ENCODE assay signal across 9 mouse cellular contexts in genomic region chr19:24016706-24017386, GRCm38 (mm10). TPM values are rescaled to one million over a fixed set of nuclear protein-coding genes. Genes with fewer than 3 reads are reported as not detected.
DNase-seq lines count a peak whose midpoint lies in the region; ATAC-seq lines count a peak whose summit lies in the region.
"Had no signal": no experiment of that assay in that cellular context is flagged by ENCODE, and none has a peak within 500 bp of the region (broad histone marks: within the 10 kb centered on the region; RNA-seq: fewer than 3 reads in every experiment).

No protein-coding gene starts in this region.

- H3K4me3 ChIP-seq in embryonic facial prominence, embryonic 14.5 days (ENCODE audit: low read depth, low read length): no peak overlapping the region
- no peak overlapping the region for H3K4me3 ChIP-seq in heart, embryonic 14.5 days (ENCODE audit: control insufficient read depth in 1 of 2, insufficient read depth in 1 of 2, low read depth in 1 of 2, low read length in 2 of 2)
- H3K4me3 ChIP-seq in midbrain, embryonic 16.5 days (ENCODE audit: low read depth, low read length): no peak overlapping the region
- H3K4me3 ChIP-seq: limb, embryonic 12.5 days had no signal

- peaks cover 2% of the 10 kb centered on the region for H3K9me3 ChIP-seq in embryonic facial prominence, embryonic 14.5 days (ENCODE audit: control insufficient read depth, low read length)
- peaks cover under 1% of the 10 kb centered on the region; the same call in 1 of the 2 replicates for H3K9me3 ChIP-seq in heart, embryonic 14.5 days (ENCODE audit: control insufficient read depth, low read length)
- peaks cover 6% of the 10 kb centered on the region; the same call in 1 of the 2 replicates for H3K9me3 ChIP-seq in midbrain, embryonic 16.5 days (replicated peaks; ENCODE audit: control insufficient read depth, low read length, poor library complexity, severe bottlenecking)
- H3K9me3 ChIP-seq: limb, embryonic 12.5 days had no signal

- no peak overlapping the region for H3K27ac ChIP-seq in embryonic facial prominence, embryonic 14.5 days (replicated peaks; ENCODE audit: low read depth, low read length)
- peak overlapping the region; percentile 64 to 79 for H3K27ac ChIP-seq in heart, embryonic 14.5 days (replicated peaks in 1 of 2; ENCODE audit: control insufficient read depth in 1 of 2, insufficient read depth in 1 of 2, low read depth in 2 of 2, low read length in 2 of 2)
- H3K27ac ChIP-seq in midbrain, embryonic 16.5 days (ENCODE audit: low read length): peak overlapping the region; percentile 66
- H3K27ac ChIP-seq: limb, embryonic 12.5 days had no signal

- WGBS in embryonic facial prominence, embryonic 14.5 days: 35% methylated on average over 3 of the region's 3 CpGs
- WGBS in heart, embryonic 14.5 days: 49% methylated on average over 3 of the region's 3 CpGs
- 7% methylated on average over 3 of the region's 3 CpGs for WGBS in midbrain, embryonic 16.5 days

- H3K36me3 ChIP-seq in embryonic facial prominence, embryonic 14.5 days (ENCODE audit: control insufficient read depth, insufficient read depth, low read length): no peaks in the 10 kb centered on the region
- H3K36me3 ChIP-seq in heart, embryonic 14.5 days (ENCODE audit: control insufficient read depth, insufficient read depth, low read length): peaks cover 2% of the 10 kb centered on the region; the same call in 1 of the 2 replicates
- no peaks in the 10 kb centered on the region for H3K36me3 ChIP-seq in midbrain, embryonic 16.5 days (ENCODE audit: control insufficient read depth, insufficient read depth, low read length)
- H3K36me3 ChIP-seq: limb, embryonic 12.5 days had no signal

- peak; percentile 41; the same call in 1 of the 2 replicates for ATAC-seq in embryonic facial prominence, embryonic 14.5 days (ENCODE audit: low read depth)
- peak; percentile 32; the same call in 1 of the 2 replicates for ATAC-seq in heart, embryonic 14.5 days (ENCODE audit: insufficient number of reproducible peaks, insufficient read depth, low FRiP score, low read depth)
- peak; percentile 74 for ATAC-seq in midbrain, embryonic 16.5 days

- no peaks in the 10 kb centered on the region for H3K27me3 ChIP-seq in embryonic facial prominence, embryonic 14.5 days (replicated peaks; ENCODE audit: control insufficient read depth, insufficient read depth, low read length)
- no peaks in the 10 kb centered on the region for H3K27me3 ChIP-seq in heart, embryonic 14.5 days (ENCODE audit: control insufficient read depth, insufficient read depth, low read length)
- no peaks in the 10 kb centered on the region for H3K27me3 ChIP-seq in midbrain, embryonic 16.5 days (ENCODE audit: control insufficient read depth, insufficient read depth, low read depth, low read length)
- H3K27me3 ChIP-seq: limb, embryonic 12.5 days had no signal

- H3K4me1 ChIP-seq in embryonic facial prominence, embryonic 14.5 days (ENCODE audit: control insufficient read depth, insufficient read depth, low read length): peaks cover 8% of the 10 kb centered on the region; the same call in 1 of the 2 replicates
- H3K4me1 ChIP-seq in heart, embryonic 14.5 days (ENCODE audit: control insufficient read depth in 2 of 2, insufficient read depth in 2 of 2, low read length in 2 of 2): peaks cover 19 to 31% of the 10 kb centered on the region in 2 experiments
- peaks cover 13% of the 10 kb centered on the region for H3K4me1 ChIP-seq in midbrain, embryonic 16.5 days (ENCODE audit: control insufficient read depth, insufficient read depth, low read length)

- H3K4me2 ChIP-seq in embryonic facial prominence, embryonic 14.5 days (ENCODE audit: low read depth, low read length): no peak overlapping the region
- H3K4me2 ChIP-seq in heart, embryonic 14.5 days (ENCODE audit: low read length): no peak overlapping the region
- no peak overlapping the region for H3K4me2 ChIP-seq in midbrain, embryonic 16.5 days (ENCODE audit: low read length)
- H3K4me2 ChIP-seq: limb, embryonic 12.5 days had no signal

- DNase-seq in 3T3-L1 (ENCODE audit: low read depth, low spot score): peak; percentile 81
- peak; percentile 48 for DNase-seq in adrenal gland, postnatal 10 days
- DNase-seq in embryonic facial prominence, embryonic 14.5 days (ENCODE audit: low spot score): no peak
- DNase-seq in kidney, postnatal 10 days: peak; percentile 42
- no peak for DNase-seq in thymus, adult 18-20 months
- DNase-seq in frontal cortex, postnatal 25 days (ENCODE audit: low spot score in 2 of 2): no peak

- no peak overlapping the region for H3K9ac ChIP-seq in embryonic facial prominence, embryonic 14.5 days (ENCODE audit: low read depth, low read length)
- H3K9ac ChIP-seq in heart, embryonic 14.5 days (ENCODE audit: low read length): no peak overlapping the region
- no peak overlapping the region for H3K9ac ChIP-seq in midbrain, embryonic 16.5 days (ENCODE audit: low read depth, low read length)
- H3K9ac ChIP-seq: limb, embryonic 12.5 days had no signal

RNA-seq across cellular contexts. Expression of gene Fam189a2, which starts 14.0 kb away (rescaled TPM):
- total RNA-seq in adrenal gland, postnatal 10 days (2021): 10 to 100 TPM in 1 of 2 experiments, 1 to 10 TPM in 1; 9.8 to 14.1 TPM
- 1.6 and 1.9 TPM in 2 replicates for polyA plus RNA-seq in embryonic facial prominence, embryonic 14.5 days (2014; fragmentation: Nextera tagmentation; extraction: Ambion mirVana)
- polyA plus RNA-seq in heart, embryonic 14.5 days (2014; fragmentation: Nextera tagmentation; extraction: Ambion mirVana): 12.6 and 17.8 TPM in 2 replicates
- 1.5 and 2.3 TPM in 2 replicates for polyA plus RNA-seq in midbrain, embryonic 16.5 days (2015; fragmentation: Nextera tagmentation; extraction: Ambion mirVana)

Comparison
In these comparisons a context has a peak if more than half of its experiments do, and no peak if none do; other contexts are left out.
1. DNase-seq: peak in 3T3-L1 (single experiment), adrenal gland, postnatal 10 days (single experiment) and kidney, postnatal 10 days (single experiment); none in embryonic facial prominence, embryonic 14.5 days (single experiment), thymus, adult 18-20 months (0 of 2) and frontal cortex, postnatal 25 days (0 of 2).
2. Peak in every context shown above with its lines, with median percentiles within 50 percentile points of each other: ATAC-seq.